Mouse (Mus musculus): ENCODE data around the gene Maml3. TPM values are rescaled to one million over a fixed set of nuclear protein-coding genes. Genes with fewer than 3 reads are reported as not detected.

The Maml3 gene
- polyA plus RNA-seq, 1 experiment from 2014 or later, result 8.0 TPM

DNA sequence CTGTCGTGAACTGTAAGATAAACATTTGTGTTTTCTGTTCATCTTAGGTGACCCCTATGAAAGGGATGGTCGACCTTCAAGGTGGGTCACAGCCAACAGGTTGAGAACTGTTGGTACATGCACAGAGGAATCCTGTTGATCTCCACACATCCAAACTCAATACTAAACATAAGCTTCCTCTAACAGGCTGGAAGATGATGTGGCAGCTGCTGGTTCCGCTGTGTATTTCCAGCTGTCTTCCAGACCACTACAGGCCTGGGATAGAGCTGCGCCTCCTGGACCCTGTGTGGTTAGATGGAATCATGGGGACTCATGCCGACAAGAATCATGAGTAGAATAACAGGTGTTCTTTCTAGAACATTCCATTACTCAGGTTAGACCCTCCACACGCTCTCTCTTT lies 101.2 kb downstream of the Maml3 start:
- no peaks in the 10 kb centered on the region for H3K9me3 ChIP-seq (ENCODE audit: control insufficient read depth, low read length)
- H3K27me3 ChIP-seq (ENCODE audit: control insufficient read depth, insufficient read depth, low read length), result no peaks in the 10 kb centered on the region
- no peak overlapping the region for H3K4me3 ChIP-seq (replicated peaks; ENCODE audit: low read length)
- ATAC-seq (ENCODE audit: low FRiP score), result no peak
- no peak for DNase-seq (ENCODE audit: low spot score)
- H3K27ac ChIP-seq, result no peak overlapping the region
- 93% methylated on average over 6 of the region's 6 CpGs for WGBS
- H3K4me1 ChIP-seq (replicated peaks; ENCODE audit: control insufficient read depth, insufficient read depth, low read length), result peaks cover 29% of the 10 kb centered on the region
- no peak overlapping the region for H3K9ac ChIP-seq
- H3K36me3 ChIP-seq (replicated peaks; ENCODE audit: control insufficient read depth, insufficient read depth), result no peaks in the 10 kb centered on the region
- H3K4me2 ChIP-seq (replicated peaks), result no peak overlapping the region

DNA sequence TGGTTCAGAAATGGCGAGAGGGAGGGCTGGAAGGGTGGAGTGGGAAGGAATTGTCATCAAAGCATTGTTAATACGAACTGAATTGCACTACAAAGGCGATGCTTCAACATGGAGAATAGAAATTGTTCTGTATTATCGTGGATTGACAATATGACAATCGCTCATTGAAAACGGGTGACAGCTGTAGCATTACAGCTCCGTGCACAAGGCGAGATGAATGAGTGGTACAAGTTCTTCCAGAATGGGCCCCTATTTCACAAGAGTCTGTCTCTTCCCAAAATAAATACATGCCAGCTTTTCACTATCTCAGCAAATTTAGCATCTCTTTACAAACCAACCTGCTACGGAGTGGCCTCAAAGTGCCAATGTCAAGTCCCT lies 103.4 kb downstream of the Maml3 start:
- no peak overlapping the region for H3K4me2 ChIP-seq (replicated peaks)
- H3K36me3 ChIP-seq (replicated peaks; ENCODE audit: control insufficient read depth, insufficient read depth), result no peaks in the 10 kb centered on the region
- no peak overlapping the region for H3K4me3 ChIP-seq (replicated peaks; ENCODE audit: low read length)
- no peak overlapping the region for H3K9ac ChIP-seq
- H3K9me3 ChIP-seq (ENCODE audit: control insufficient read depth, low read length), result no peaks in the 10 kb centered on the region
- ATAC-seq (ENCODE audit: low FRiP score) (no peak), DNase-seq (ENCODE audit: low spot score) (no peak)
- WGBS, result 36% methylated on average over 9 of the region's 9 CpGs
- no peaks in the 10 kb centered on the region for H3K27me3 ChIP-seq (ENCODE audit: control insufficient read depth, insufficient read depth, low read length)
- no peak overlapping the region for H3K27ac ChIP-seq
- peaks cover 16% of the 10 kb centered on the region; the same call in 1 of the 2 replicates for H3K4me1 ChIP-seq (replicated peaks; ENCODE audit: control insufficient read depth, insufficient read depth, low read length)

DNA sequence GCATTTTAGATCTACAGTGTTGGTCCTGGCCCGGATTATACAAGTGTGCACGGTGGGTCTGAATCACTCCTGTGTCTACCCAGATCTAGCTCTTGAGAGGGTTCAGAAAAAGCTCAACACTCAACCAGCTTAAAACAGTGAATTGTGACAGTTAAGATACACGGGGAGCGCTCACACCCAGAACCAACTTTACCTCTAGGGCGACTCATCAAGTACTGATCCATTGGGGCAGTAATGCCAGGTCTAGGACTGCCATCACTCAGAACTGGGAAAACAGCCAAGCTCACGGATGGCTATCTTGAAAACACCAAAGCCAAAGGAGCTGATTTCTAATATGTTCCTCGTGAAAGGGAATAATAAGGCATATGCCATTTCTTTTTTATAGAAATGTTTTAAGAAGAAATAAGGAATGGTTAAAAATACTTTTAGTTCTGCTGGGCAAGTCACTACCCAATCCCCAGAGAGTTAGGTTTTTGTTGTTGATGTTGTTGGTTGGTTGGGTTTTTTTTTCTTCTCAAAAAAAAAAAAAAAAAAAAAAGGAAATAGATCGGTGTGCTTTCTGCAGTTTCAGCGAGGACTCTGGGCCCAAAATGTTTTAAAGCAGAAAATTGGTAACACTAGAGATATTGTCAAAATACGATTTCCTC lies 103.9 kb downstream of the Maml3 start:
- Histone ChIP-seq H3K36me3 (replicated peaks; ENCODE audit: control insufficient read depth, insufficient read depth) (no peaks in the 10 kb centered on the region), H3K4me2 (replicated peaks) (no peak overlapping the region), H3K9ac (no peak overlapping the region), H3K9me3 (ENCODE audit: control insufficient read depth, low read length) (no peaks in the 10 kb centered on the region), H3K4me1 (replicated peaks; ENCODE audit: control insufficient read depth, insufficient read depth, low read length) (peaks cover 12% of the 10 kb centered on the region; the same call in 1 of the 2 replicates), H3K27me3 (ENCODE audit: control insufficient read depth, insufficient read depth, low read length) (no peaks in the 10 kb centered on the region), H3K27ac (no peak overlapping the region), H3K4me3 (replicated peaks; ENCODE audit: low read length) (no peak overlapping the region)
- 75% methylated on average over 10 of the region's 10 CpGs for WGBS
- no peak for DNase-seq (ENCODE audit: low spot score)
- ATAC-seq (ENCODE audit: low FRiP score), result no peak

DNA sequence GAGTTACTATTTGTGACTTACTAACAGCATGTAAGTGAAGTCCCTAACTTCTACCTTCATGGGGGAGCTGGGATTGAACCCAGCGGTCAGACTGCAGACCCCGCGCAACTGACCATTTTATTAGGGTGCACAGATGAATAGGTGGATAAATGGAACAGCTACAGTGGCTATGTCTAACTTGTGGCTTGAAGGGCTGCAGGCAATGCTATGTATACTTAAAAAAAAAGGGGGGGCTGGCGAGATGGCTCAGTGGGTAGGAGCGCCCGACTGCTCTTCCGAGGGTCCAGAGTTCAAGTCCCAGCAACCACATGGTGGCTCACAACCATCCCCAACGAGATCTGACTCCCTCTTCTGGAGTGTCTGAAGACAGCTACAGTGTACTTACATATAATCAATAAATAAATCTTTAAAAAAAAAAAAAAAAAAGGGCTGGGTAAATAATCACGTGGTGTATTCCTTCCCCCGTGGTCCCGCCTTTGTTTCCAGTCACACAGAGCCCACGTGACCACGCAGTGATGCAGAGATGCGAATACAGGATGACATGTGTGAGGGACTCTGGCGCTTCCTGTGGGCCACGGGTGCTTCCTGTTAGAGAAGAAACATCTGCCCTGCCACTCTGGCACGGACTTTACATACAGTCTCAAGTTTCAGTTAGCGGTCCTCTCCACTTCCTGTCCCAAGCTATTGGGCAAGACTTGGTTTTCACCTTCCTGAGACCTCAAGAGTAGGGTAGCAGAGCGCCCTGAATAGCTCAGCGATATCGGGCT lies 105.0 kb downstream of the Maml3 start:
- no peak overlapping the region for H3K4me3 ChIP-seq (replicated peaks; ENCODE audit: low read length)
- H3K36me3 ChIP-seq (replicated peaks; ENCODE audit: control insufficient read depth, insufficient read depth), result no peaks in the 10 kb centered on the region
- no peaks in the 10 kb centered on the region for H3K27me3 ChIP-seq (ENCODE audit: control insufficient read depth, insufficient read depth, low read length)
- H3K27ac ChIP-seq, result no peak overlapping the region
- peaks cover 12% of the 10 kb centered on the region; the same call in 1 of the 2 replicates for H3K4me1 ChIP-seq (replicated peaks; ENCODE audit: control insufficient read depth, insufficient read depth, low read length)
- H3K4me2 ChIP-seq (replicated peaks), result no peak overlapping the region
- no peak overlapping the region for H3K9ac ChIP-seq
- WGBS, result 90% methylated on average over 21 of the region's 21 CpGs
- ATAC-seq (ENCODE audit: low FRiP score) (no peak), DNase-seq (ENCODE audit: low spot score) (no peak)
- H3K9me3 ChIP-seq (ENCODE audit: control insufficient read depth, low read length), result no peaks in the 10 kb centered on the region

DNA sequence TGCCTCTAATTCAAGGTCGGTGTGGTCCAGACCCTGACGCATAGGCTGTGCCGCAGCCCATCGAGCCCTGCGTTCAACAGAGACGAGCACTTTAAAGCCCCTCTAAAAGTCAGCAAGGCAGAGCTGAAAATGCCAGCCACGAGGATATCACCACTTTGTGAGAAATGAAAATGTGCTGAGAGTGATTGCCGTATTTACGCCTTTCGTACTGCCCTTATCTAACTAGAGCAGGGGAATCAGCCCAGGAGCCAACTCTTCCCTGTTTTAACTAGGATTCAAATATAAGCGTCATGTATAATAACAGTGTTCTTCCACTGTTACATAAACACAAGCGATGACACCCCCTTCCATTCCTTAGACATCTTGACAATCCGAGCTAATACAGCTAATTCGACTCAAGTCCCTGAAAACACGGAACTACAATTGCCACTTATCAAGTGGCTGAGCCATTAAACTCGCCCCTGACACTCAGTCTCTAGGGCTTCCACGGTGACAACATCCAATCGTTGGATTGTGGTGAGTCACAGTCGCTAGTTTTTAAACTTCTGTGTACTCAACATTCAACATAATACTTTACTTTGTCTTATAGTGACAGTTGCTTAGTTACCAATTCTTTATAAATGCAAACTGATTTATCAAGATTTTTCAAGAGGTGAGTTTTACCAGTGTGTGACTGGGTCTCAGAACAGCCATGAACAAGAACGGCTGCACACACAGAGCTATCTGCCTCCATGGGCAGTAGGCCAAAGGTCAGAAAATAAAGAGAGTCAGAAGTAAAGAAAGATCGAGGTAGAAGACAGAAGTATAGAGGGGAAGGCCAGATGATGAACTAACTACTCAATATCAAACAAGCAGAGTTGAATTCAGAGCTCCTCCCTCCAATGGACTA lies 106.1 kb downstream of the Maml3 start:
- H3K27me3 ChIP-seq (ENCODE audit: control insufficient read depth, insufficient read depth, low read length), result no peaks in the 10 kb centered on the region
- ATAC-seq (ENCODE audit: low FRiP score), result no peak
- H3K4me3 ChIP-seq (replicated peaks; ENCODE audit: low read length), result no peak overlapping the region
- 67% methylated on average over 21 of the region's 21 CpGs for WGBS
- no peak for DNase-seq (ENCODE audit: low spot score)
- H3K4me2 ChIP-seq (replicated peaks), result no peak overlapping the region
- no peaks in the 10 kb centered on the region for H3K36me3 ChIP-seq (replicated peaks; ENCODE audit: control insufficient read depth, insufficient read depth)
- H3K9ac ChIP-seq, result no peak overlapping the region
- no peaks in the 10 kb centered on the region for H3K9me3 ChIP-seq (ENCODE audit: control insufficient read depth, low read length)
- H3K4me1 ChIP-seq (replicated peaks; ENCODE audit: control insufficient read depth, insufficient read depth, low read length), result peaks cover 12% of the 10 kb centered on the region; the same call in 1 of the 2 replicates
- H3K27ac ChIP-seq, result no peak overlapping the region

DNA sequence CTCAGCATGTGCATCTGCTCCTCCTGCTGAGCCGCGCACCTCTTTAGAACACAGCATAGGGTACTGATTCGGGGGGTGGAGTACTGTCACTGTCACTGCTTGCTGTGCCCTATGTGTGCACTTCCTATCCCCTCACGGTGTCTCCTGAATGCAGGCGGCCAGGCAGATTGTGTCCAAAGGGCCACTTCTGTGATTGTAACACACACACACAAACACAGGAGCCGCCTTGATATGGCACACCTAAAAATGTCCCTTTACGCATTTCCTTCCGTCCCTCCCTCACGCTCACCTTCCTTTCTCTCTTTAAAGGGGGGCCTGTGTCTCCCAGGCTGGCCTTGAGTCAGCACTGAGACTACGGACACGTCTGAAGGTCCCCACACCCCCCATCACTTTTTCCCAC lies 107.3 kb downstream of the Maml3 start:
- no peaks in the 10 kb centered on the region for H3K27me3 ChIP-seq (ENCODE audit: control insufficient read depth, insufficient read depth, low read length)
- peaks cover 12% of the 10 kb centered on the region; the same call in 1 of the 2 replicates for H3K4me1 ChIP-seq (replicated peaks; ENCODE audit: control insufficient read depth, insufficient read depth, low read length)
- ATAC-seq (ENCODE audit: low FRiP score) (no peak), DNase-seq (ENCODE audit: low spot score) (no peak)
- 86% methylated on average over 11 of the region's 11 CpGs for WGBS
- no peak overlapping the region for H3K4me3 ChIP-seq (replicated peaks; ENCODE audit: low read length)
- no peak overlapping the region for H3K9ac ChIP-seq
- no peaks in the 10 kb centered on the region for H3K36me3 ChIP-seq (replicated peaks; ENCODE audit: control insufficient read depth, insufficient read depth)
- no peak overlapping the region for H3K4me2 ChIP-seq (replicated peaks)
- no peaks in the 10 kb centered on the region for H3K9me3 ChIP-seq (ENCODE audit: control insufficient read depth, low read length)
- H3K27ac ChIP-seq, result no peak overlapping the region

DNA sequence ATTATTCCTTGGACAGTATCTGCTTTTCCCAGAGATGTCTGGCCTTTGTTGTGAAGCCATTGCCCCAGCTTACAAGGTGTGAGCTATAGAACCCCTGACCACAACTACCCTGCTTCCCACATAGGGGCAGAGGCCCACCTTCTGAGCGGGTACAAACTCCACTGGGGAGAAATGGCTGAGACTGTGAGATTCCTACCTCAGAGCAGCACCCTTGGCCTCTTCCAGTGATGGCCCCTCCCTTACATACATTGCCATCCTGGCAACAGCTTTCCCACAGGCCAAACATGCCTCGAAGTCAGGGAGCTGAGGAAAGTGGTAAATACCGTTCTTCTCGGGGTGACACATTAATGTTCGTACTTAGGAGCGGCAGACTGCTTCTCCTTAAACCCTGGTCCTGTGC lies 118.4 kb downstream of the Maml3 start:
- 75% methylated on average over 6 of the region's 6 CpGs for WGBS
- DNase-seq (ENCODE audit: low spot score) (no peak), ATAC-seq (ENCODE audit: low FRiP score) (no peak)
- no peak overlapping the region for H3K27ac ChIP-seq
- no peak overlapping the region for H3K4me3 ChIP-seq (replicated peaks; ENCODE audit: low read length)
- H3K9me3 ChIP-seq (ENCODE audit: control insufficient read depth, low read length), result no peaks in the 10 kb centered on the region
- H3K4me1 ChIP-seq (replicated peaks; ENCODE audit: control insufficient read depth, insufficient read depth, low read length), result peaks cover 30% of the 10 kb centered on the region; the same call in 1 of the 2 replicates
- H3K36me3 ChIP-seq (replicated peaks; ENCODE audit: control insufficient read depth, insufficient read depth), result no peaks in the 10 kb centered on the region
- H3K27me3 ChIP-seq (ENCODE audit: control insufficient read depth, insufficient read depth, low read length), result no peaks in the 10 kb centered on the region
- no peak overlapping the region for H3K9ac ChIP-seq
- H3K4me2 ChIP-seq (replicated peaks), result no peak overlapping the region

DNA sequence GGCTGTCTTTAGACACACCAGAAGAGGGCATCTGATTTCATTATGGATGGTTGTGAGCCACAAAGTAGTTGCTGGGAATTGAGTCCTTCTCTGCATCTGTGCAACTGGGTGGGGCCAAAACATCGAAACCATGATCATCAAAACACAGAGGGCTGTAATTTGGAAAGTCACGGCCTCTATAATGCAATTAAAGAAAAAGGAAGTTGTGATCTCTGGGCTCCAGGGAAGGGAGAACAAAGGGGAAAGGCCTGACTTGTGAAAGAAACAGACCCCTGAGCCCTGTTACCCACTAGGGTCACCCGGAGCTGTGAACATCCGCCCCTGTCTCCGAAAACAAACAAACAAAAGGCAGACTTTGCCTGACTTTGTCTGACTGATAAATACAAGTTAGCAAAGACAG lies 123.4 kb downstream of the Maml3 start:
- Histone ChIP-seq H3K36me3 (replicated peaks; ENCODE audit: control insufficient read depth, insufficient read depth) (no peaks in the 10 kb centered on the region), H3K9me3 (ENCODE audit: control insufficient read depth, low read length) (no peaks in the 10 kb centered on the region), H3K27me3 (ENCODE audit: control insufficient read depth, insufficient read depth, low read length) (no peaks in the 10 kb centered on the region), H3K9ac (no peak overlapping the region), H3K4me2 (replicated peaks) (no peak overlapping the region), H3K4me3 (replicated peaks; ENCODE audit: low read length) (no peak overlapping the region), H3K27ac (no peak overlapping the region), H3K4me1 (replicated peaks; ENCODE audit: control insufficient read depth, insufficient read depth, low read length) (peaks cover 22% of the 10 kb centered on the region; the same call in 1 of the 2 replicates)
- WGBS, result 55% methylated on average over 5 of the region's 5 CpGs
- DNase-seq (ENCODE audit: low spot score) (no peak), ATAC-seq (ENCODE audit: low FRiP score) (no peak)
